Mouse (Mus musculus) liver, embryonic 16.5 days (tissue): ENCODE measurements around the gene Zfp131. TPM values are rescaled to one million over a fixed set of nuclear protein-coding genes. Genes with fewer than 3 reads are reported as not detected.

ENCODE experiments used
- polyA plus RNA-seq: library from polyadenylated mRNA; unstranded; fragments of >200 nt; fragmentation: Nextera tagmentation; extraction: Ambion mirVana; gene quantifications from 2 replicates; pipeline ENCODE4 v1.2.1, GENCODE M21; 2015

Gene Zfp131
- polyA plus RNA-seq, 1 experiment from 2014 or later = 10.0 TPM

Other genes with a start within 250 kb of the Zfp131 start
- gene Ccl28, start 167.1 kb downstream of the Zfp131 start, polyA plus RNA-seq = not detected in 2 replicates
- 208 and 215 TPM in 2 replicates for gene Hmgcs1, start 100.5 kb downstream of the Zfp131 start, polyA plus RNA-seq
- 0.06 and 0.12 TPM in 2 replicates for gene Nim1k, start 35.0 kb downstream of the Zfp131 start, polyA plus RNA-seq
- gene AF067063, start 39.3 kb upstream of the Zfp131 start, polyA plus RNA-seq = not detected in 2 replicates
- gene D13Ertd608e, start 45.1 kb upstream of the Zfp131 start, polyA plus RNA-seq = not detected in 2 replicates
- not detected in 2 replicates for gene Tcstv1, start 103.9 kb upstream of the Zfp131 start, polyA plus RNA-seq
- not detected in 2 replicates for gene Gm21761, start 138.4 kb upstream of the Zfp131 start, polyA plus RNA-seq
- not detected in 2 replicates for gene B020031M17Rik, start 159.9 kb upstream of the Zfp131 start, polyA plus RNA-seq
- gene Gm36079, start 236.1 kb upstream of the Zfp131 start, polyA plus RNA-seq = 0.21 TPM in 1 of 2 replicates, not detected in the other